Mouse (Mus musculus) left cerebral cortex, postnatal 36 days (tissue): ENCODE measurements at regions not wholly inside any gene's neighbourhood (a gene's known extent, or its start where the extent isn't known, plus 50 kb on each side); places are given as distances from the start of the nearest gene placed in this dataset.

Experiments
- DNase-seq, 2 experiments: peaks; one replicate each; pipeline ENCODE4 v3.0.0; 2021 to 2022; ENCODE audit warnings: low spot score in 2 of 2, mixed read lengths in 1 of 2
- intact Hi-C: fragments of 180-260 bp; cut with DNase I; formaldehyde crosslinking; loops from one replicate; pipeline ENCODE4 v1.15.1; 2025

GRCm38 (mm10) chr3:80209596-80209995 lies 325.3 kb downstream of the Fam198b start:
- DNase-seq: no peak
- intact Hi-C loops: loop anchor here (5.0 kb wide), 2 partner anchors 213 to 333 kb away; no protein-coding TSS in a partner anchor

DNA sequence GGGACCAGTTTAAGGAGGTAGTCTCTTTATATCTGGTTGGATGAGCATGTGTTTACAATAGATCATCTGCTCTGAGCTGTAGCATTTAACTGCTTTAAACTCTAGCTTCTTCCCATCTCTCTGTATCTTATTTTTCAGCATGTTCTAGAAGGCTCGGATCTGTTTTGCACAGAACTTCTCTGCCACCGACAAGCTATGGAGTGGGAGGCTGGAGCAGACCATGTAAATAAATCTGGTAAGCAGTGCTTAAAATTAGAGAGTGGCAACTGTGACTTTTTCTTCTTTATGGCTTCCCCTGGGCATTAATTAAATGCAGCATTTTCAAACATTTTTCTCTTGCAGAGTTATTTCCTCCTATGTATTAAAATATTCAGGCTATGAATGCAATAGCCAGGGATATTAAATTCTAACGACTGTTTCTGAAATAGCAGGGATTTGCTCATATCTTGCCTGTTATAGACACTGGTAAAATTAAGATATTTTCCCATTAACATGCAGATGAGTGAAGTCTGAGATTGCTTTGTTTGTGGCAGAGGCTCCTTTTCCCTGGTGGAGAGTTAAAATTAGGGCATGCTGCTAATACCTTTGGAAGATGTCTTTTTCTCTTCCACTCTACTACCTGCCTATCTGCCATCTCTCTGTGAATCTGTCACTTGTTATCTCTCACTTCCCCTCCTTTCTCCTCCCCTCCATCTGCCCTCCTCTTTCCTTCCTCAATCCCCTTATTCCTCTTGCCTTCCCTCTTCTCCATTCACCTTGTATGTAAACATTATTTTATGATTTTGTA lies 327.2 kb downstream of the Fam198b start:
- intact Hi-C loops: loop anchor here (5.0 kb wide), 2 partner anchors 36 to 124 kb away; no protein-coding TSS in a partner anchor
- DNase-seq: no peak

GRCm38 (mm10) chr3:80248611-80249010 lies 364.3 kb downstream of the Fam198b start:
- DNase-seq: no peak
- intact Hi-C loops: loop anchor here (5.0 kb wide), 1 partner anchor 36 kb away; no protein-coding TSS in a partner anchor

GRCm38 (mm10) chr3:80249974-80250373 lies 365.6 kb downstream of the Fam198b start:
- DNase-seq: peak; percentile 37 to 49
- intact Hi-C loops: loop anchor here (5.0 kb wide), 1 partner anchor 38 kb away; no protein-coding TSS in a partner anchor

DNA sequence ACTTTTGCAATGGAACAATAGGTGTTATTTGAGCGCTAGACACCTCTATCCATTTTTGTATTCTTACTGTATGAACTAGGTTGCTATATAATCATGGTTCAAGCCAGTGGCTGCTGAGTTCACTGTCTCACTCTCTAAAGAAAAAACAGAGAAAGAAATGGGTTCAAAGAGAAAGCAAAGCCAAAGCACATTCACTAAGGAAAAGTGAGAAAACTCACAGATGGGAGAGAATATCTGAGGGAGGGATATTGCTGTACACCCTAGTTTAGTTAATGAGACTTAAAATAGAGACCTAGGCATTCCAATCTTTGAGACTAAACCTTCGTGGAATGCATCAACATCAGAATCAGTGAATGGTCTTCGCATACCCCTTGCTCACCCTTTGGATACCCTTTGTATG lies 371.0 kb downstream of the Fam198b start:
- no peak for DNase-seq
- intact Hi-C loops: loop anchor here (5.0 kb wide), 1 partner anchor 173 kb away; no protein-coding TSS in a partner anchor

DNA sequence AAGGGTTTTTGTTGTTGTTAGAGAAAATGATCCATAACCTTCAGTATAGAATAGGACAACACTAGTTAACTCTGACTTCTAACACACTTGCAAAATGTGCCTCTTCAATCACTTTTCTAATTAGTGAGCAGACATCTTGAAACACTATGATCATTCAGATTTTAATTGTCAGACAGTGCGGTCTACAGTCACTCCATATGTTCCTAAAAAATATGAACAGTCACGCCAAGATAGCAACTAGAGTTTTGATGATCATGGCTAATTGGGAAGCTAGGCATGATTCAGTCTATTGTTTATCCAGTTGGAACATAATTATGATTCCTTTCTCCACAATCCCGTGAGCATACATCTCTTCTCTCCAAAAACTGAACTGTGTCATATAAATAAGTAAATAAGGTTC lies 372.1 kb downstream of the Fam198b start:
- intact Hi-C loops: loop anchor here (5.0 kb wide), 1 partner anchor 174 kb away; no protein-coding TSS in a partner anchor
- DNase-seq: no peak

GRCm38 (mm10) chr3:80263095-80263494 lies 378.8 kb downstream of the Fam198b start:
- intact Hi-C loops: no loop called here
- DNase-seq: no peak

GRCm38 (mm10) chr3:80284656-80285055 lies 400.3 kb downstream of the Fam198b start:
- no peak for DNase-seq
- intact Hi-C loops: no loop called here

DNA sequence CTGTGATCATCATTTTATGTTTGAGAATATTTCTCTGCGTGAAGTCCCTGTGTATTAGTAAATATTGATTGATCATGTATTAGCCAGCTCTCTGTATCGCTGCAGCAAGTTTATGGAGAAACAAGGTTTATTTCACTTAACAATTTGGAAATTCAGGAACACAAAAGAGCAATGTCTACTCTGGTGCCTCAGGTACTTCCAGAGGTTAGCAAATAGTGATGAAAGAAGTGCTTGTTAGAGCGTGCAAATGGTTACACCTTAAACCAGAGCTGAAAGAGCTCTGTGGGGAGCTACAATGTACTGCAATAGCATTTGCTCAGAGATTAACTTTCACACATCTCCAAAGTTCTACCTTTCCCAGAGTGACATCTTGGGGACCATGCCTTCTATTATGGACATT lies 400.9 kb downstream of the Fam198b start:
- intact Hi-C loops: no loop called here
- no peak for DNase-seq

- no peak for DNase-seq
- intact Hi-C loops: no loop called here
These were observed 409.2 kb downstream of the Fam198b start for GRCm38 (mm10) chr3:80293485-80293884.

- DNase-seq: no peak
- intact Hi-C loops: no loop called here
These were observed 423.3 kb downstream of the Fam198b start for GRCm38 (mm10) chr3:80307632-80308031.

GRCm38 (mm10) chr3:80309931-80310330 lies 425.6 kb downstream of the Fam198b start:
- no peak for DNase-seq
- intact Hi-C loops: no loop called here

DNA sequence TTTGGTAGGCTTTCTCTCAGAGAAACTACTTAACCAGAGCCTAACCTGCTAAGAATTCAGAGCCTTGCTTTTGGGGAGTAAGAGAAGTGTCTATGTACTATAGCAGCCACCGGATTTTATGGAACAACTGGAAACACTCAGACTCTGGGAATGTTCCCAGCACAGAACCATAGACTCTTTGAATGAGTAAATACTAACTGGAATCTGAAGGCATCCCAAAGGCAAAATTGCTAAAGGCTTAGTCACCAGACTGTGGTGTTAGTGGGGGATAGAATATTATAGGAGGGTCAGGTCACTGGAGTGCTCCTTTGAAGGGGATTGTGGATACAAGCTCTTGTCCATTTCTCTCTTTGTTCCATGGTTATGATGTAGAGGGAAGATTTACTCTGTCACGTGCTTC lies 427.4 kb downstream of the Fam198b start:
- DNase-seq: no peak
- intact Hi-C loops: no loop called here

DNA sequence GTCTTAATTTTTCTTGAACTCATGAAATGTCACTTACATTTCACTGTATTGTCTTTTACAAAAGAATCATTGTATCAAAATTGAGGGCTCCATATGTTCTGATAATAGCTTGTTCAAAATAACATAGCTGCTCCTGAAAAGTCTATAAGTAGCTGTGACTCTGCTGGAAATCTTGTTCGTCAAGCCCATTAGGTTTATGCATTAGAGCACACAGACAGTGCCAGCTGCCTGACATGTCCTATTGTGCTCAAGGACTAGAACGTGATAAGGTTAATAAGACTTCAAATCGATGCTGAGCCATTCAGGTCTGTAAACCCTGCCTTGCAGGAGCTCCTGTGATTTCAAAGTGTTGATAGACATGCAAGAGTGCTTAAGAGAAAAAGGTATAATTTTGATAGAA lies 438.0 kb downstream of the Fam198b start:
- no peak for DNase-seq
- intact Hi-C loops: no loop called here

DNA sequence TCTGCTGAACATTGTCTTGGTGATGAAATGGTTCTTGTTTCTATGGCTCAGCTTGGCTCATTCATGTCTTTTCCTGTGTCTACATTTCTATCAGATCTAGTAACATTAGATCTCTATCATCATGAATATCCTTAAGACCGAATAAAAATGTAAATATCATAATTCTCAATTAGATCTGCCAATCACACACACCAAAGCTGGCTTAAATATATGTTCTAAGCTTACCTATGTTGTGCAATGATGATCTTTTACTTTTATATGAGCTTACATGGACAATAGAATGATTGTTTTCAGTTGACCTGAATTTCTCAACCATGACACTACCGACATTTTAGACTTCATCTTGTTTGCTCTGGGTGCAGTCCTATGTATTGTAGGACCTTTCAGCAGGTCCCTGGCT lies 440.4 kb downstream of the Fam198b start:
- intact Hi-C loops: no loop called here
- no peak for DNase-seq

DNA sequence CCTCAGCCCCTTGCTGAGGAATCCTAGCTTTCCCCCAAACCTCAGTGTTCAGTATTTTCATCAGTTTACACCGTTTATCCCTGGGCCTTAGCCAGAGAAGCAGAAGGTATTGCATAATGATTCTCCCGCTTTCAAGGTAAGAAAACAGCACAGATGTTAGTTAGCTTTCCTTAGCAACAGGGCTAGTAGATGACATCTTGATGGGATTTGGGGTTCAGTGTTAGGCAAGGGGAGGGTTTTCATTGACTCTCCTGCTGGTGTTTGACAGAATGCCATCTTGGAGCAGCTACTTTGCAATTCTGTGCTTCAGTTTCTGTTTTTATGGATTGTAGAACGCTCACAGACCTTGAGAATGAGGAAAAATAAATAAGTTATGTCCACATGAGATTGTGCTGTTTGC lies 447.4 kb downstream of the Fam198b start:
- intact Hi-C loops: no loop called here
- no peak for DNase-seq

- intact Hi-C loops: no loop called here
These were observed 450.1 kb downstream of the Fam198b start for GRCm38 (mm10) chr3:80334446-80334893.

GRCm38 (mm10) chr3:80336123-80336674 lies 451.9 kb downstream of the Fam198b start:
- no peak for DNase-seq
- intact Hi-C loops: no loop called here

More at GRCm38 (mm10) chr3:80334446-80334893, 450.1 kb downstream of the Fam198b start:
- peak; percentile 30 to 37 for DNase-seq

DNA sequence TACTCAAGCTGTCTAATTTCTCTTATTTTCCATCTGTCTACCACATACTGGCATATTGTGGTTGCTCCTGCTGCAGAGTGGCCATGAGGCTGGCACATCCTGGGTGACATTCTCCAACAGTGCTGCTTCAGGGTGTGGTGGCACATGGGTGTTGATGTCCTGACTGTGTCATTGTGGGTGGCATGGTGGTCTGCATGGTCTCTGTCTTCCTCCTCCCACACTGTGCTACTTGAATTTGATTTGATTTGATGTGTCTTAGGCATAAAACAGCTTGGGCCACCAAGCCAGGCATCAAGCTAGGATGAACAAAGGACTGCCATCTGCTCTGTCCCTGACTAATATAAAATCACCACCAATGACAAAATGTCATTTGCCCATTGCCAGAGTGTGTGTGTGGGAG lies 434.7 kb downstream of the Gria2 start:
- DNase-seq: no peak
- intact Hi-C loops: no loop called here

DNA sequence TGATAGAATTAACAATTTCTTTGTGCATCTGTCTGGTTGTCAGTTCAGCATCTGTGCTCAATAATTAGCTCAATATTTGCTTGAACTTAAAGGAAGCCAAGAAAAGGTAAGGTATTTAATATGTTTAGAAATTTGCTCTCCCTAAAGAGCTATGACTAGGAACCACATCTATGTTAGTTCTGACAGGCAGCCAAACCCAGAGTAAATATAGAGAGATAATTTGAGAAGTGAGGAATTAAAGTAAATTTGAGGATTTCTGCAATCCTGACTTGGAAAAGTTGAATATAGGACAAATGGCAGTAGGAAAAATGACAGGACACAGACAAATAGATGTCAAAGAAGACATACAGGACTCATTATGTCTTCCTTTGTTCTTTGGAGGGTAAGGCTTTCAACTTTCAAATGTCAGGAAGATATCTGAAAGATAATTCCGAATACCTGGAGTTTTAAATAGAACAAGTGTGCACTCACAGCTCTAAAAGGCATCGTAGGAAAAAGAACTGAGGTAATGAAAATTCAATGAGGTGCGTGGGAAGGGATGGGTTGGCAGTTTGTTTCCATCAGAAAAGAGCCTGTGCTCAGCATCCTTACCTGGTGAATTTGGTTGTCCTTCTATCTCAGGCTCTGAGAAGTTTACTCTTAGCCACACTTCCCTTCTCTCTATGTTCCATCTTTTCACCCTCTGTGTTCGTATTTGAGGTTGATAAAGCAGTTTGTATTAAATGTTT lies 433.3 kb downstream of the Gria2 start:
- DNase-seq: no peak
- intact Hi-C loops: no loop called here
